Mouse (Mus musculus) small intestine, adult 2 months (tissue): ENCODE measurements at regions not wholly inside any gene's neighbourhood (a gene's known extent, or its start where the extent isn't known, plus 50 kb on each side); places are given as distances from the start of the nearest gene placed in this dataset.

Experiments
- CTCF ChIP-seq: fragments of 200-500 bp; IDR thresholded peaks from 2 replicates; pipeline ENCODE4 v1.5.1; 2012; ENCODE audit warnings: low read depth, mild to moderate bottlenecking, control low read depth, inconsistent platforms, low read length, moderate library complexity, mixed read lengths; ENCODE audit not compliant: insufficient replicate concordance, insufficient read length; ENCODE audit errors: extremely low read depth
- POLR2A ChIP-seq: fragments of 200-500 bp; IDR thresholded peaks from 2 replicates; pipeline ENCODE4 v1.6.1; 2012; ENCODE audit warnings: low read depth, mild to moderate bottlenecking, control low read depth, inconsistent platforms, low read length, moderate library complexity

- TF ChIP-seq CTCF (no peak), POLR2A (no peak)
Observed at GRCm38 (mm10) chr12:107178676-107179075, 309.8 kb upstream of the 3110018I06Rik start.
